Mouse (Mus musculus) embryonic facial prominence, embryonic 13.5 days (tissue): ENCODE results near the gene Rnf169. TPM values are rescaled to one million over a fixed set of nuclear protein-coding genes. Genes with fewer than 3 reads are reported as not detected.
A peak's percentile ranks its signal among the peaks of the same experiment; 100 is the strongest.

ENCODE experiments used
- ATAC-seq: fragments of 200-750 bp; cut with Nextera tagmentation; 2 replicates; pipeline ENCODE4 v1.8.0; 2017; ENCODE audit warnings: low read depth; ENCODE audit not compliant: insufficient number of reproducible peaks, insufficient read depth, low FRiP score, low TSS enrichment
- H3K27ac ChIP-seq: fragments of 300-500 bp; sonication (generic); 2 replicates; pipeline ENCODE4 v1.5.1; 2015; ENCODE audit warnings: moderate library complexity, mild to moderate bottlenecking, inconsistent platforms
- H3K27me3 ChIP-seq: fragments of 300-500 bp; sonication (generic); 2 replicates; pipeline ENCODE4 v1.6.1; 2015; ENCODE audit warnings: mild to moderate bottlenecking, inconsistent platforms
- H3K36me3 ChIP-seq: fragments of 300-500 bp; sonication (generic); 2 replicates; pipeline ENCODE4 v1.6.1; 2015; ENCODE audit warnings: mild to moderate bottlenecking, inconsistent platforms
- H3K4me1 ChIP-seq: fragments of 300-500 bp; sonication (generic); 2 replicates; pipeline ENCODE4 v1.6.1; 2015; ENCODE audit warnings: inconsistent platforms
- H3K4me2 ChIP-seq: fragments of 300-500 bp; sonication (generic); 2 replicates; pipeline ENCODE4 v1.6.1; 2015; ENCODE audit warnings: moderate library complexity, mild to moderate bottlenecking, inconsistent platforms
- H3K4me3 ChIP-seq: fragments of 300-500 bp; sonication (generic); 2 replicates; pipeline ENCODE4 v1.5.1; 2015; ENCODE audit warnings: mild to moderate bottlenecking, inconsistent platforms
- H3K9ac ChIP-seq: fragments of 300-500 bp; sonication (generic); 2 replicates; pipeline ENCODE4 v1.6.1; 2015; ENCODE audit warnings: mild to moderate bottlenecking, inconsistent platforms
- H3K9me3 ChIP-seq: fragments of 300-500 bp; sonication (generic); 2 replicates; pipeline ENCODE4 v1.6.1; 2016; ENCODE audit warnings: inconsistent platforms
- WGBS: fragments of 180-500 bp; shearing (Covaris S2); methylation state at CpG from one replicate; pipeline ENCODE4 v1.1.7; 2015; ENCODE audit warnings: mixed read lengths; 5-methylcytosine and 5-hydroxymethylcytosine counted together
- polyA plus RNA-seq: library from polyadenylated mRNA; unstranded; fragments of >200 nt; fragmentation: Nextera tagmentation; extraction: Ambion mirVana; gene quantifications from 2 replicates; pipeline ENCODE4 v1.2.1, GENCODE M21; 2015

The Rnf169 gene
- polyA plus RNA-seq, 1 experiment from 2014 or later: 6.6 TPM

- H3K4me2 ChIP-seq: no peak overlapping the region
- 41% methylated on average over 10 of the region's 10 CpGs for WGBS
Measured at GRCm38 (mm10) chr7:99889175-99889880, 90.9 kb downstream of the Rnf169 start.

GRCm38 (mm10) chr7:99887743-99888142, 92.5 kb downstream of the Rnf169 start:
- no peak overlapping the region for H3K9ac ChIP-seq
- H3K4me3 ChIP-seq: no peak overlapping the region
- no peak overlapping the region for H3K4me2 ChIP-seq
- H3K4me1 ChIP-seq: no peaks in the 10 kb centered on the region
- no peak for ATAC-seq
- no peaks in the 10 kb centered on the region for H3K36me3 ChIP-seq
- no peaks in the 10 kb centered on the region for H3K27me3 ChIP-seq
- H3K9me3 ChIP-seq: no peaks in the 10 kb centered on the region
- H3K27ac ChIP-seq: no peak overlapping the region

More at GRCm38 (mm10) chr7:99889175-99889880, 90.9 kb downstream of the Rnf169 start:
- Histone ChIP-seq H3K27me3 (no peaks in the 10 kb centered on the region), H3K9ac (no peak overlapping the region), H3K9me3 (no peaks in the 10 kb centered on the region), H3K27ac (no peak overlapping the region), H3K4me1 (no peaks in the 10 kb centered on the region), H3K4me3 (no peak overlapping the region), H3K36me3 (no peaks in the 10 kb centered on the region)
- no peak for ATAC-seq

DNA sequence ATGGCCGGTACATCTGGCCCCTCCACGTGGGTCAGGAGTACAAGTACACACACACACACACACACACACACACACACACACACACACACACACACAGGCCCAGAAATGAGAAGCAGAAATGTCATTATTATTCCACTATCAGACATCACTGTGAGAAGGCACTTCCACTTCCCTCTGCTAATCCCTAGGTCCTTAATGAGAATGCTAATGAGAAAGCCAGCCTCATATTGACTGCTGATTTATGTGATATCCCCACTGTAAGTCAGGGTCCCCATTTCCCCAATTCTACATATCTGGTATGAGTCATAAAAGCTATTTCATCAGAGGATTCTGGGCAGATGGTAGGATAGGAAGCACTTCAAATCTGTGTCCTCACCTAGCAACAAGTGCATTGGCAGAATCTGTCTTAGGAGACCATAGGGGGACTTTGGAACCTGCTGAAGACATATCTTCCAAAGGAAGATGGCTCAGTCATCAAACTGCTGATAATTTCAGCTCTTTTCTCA, 93.0 kb downstream of the Rnf169 start:
- H3K9me3 ChIP-seq: no peaks in the 10 kb centered on the region
- H3K4me2 ChIP-seq: no peak overlapping the region
- no peak overlapping the region for H3K4me3 ChIP-seq
- no peak overlapping the region for H3K27ac ChIP-seq
- 86% methylated on average over 2 of the region's 2 CpGs for WGBS
- H3K9ac ChIP-seq: no peak overlapping the region
- no peaks in the 10 kb centered on the region for H3K36me3 ChIP-seq
- H3K27me3 ChIP-seq: no peaks in the 10 kb centered on the region
- no peak for ATAC-seq
- H3K4me1 ChIP-seq: no peaks in the 10 kb centered on the region

DNA sequence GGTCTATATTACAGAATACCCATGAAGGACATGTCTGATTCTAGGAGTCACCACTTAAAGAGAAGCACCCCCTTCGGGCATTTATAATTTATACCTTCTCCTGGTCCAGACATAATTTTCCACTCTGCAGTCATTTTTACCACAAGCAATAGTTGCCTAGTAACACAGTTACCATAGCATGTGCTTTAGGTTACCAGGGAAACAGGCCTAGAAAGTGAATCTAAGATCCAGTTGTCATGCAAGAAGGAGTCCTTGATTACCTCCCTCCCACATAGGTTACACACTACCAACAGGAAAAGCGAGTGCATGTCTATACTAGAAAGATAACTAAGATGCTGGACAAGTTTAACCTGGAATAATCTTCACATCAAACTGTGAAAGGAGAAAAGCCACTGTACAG, 102.0 kb downstream of the Rnf169 start:
- Histone ChIP-seq H3K27ac (no peak overlapping the region), H3K4me1 (peaks cover 6% of the 10 kb centered on the region; the same call in 1 of the 2 replicates), H3K27me3 (no peaks in the 10 kb centered on the region), H3K9ac (no peak overlapping the region), H3K36me3 (no peaks in the 10 kb centered on the region), H3K9me3 (no peaks in the 10 kb centered on the region), H3K4me2 (no peak overlapping the region), H3K4me3 (no peak overlapping the region)
- ATAC-seq: no peak
- WGBS: 64% methylated on average over 2 of the region's 2 CpGs

GRCm38 (mm10) chr7:99876345-99876744, 103.9 kb downstream of the Rnf169 start:
- Histone ChIP-seq H3K9me3 (no peaks in the 10 kb centered on the region), H3K36me3 (no peaks in the 10 kb centered on the region), H3K9ac (no peak overlapping the region), H3K4me3 (no peak overlapping the region), H3K4me1 (peaks cover 6% of the 10 kb centered on the region; the same call in 1 of the 2 replicates), H3K4me2 (no peak overlapping the region), H3K27me3 (no peaks in the 10 kb centered on the region), H3K27ac (no peak overlapping the region)
- WGBS: 2% methylated on average over 3 of the region's 3 CpGs
- 0 out of 2 replicates have a peak, but pooled peaks have one; percentile 32 for ATAC-seq

DNA sequence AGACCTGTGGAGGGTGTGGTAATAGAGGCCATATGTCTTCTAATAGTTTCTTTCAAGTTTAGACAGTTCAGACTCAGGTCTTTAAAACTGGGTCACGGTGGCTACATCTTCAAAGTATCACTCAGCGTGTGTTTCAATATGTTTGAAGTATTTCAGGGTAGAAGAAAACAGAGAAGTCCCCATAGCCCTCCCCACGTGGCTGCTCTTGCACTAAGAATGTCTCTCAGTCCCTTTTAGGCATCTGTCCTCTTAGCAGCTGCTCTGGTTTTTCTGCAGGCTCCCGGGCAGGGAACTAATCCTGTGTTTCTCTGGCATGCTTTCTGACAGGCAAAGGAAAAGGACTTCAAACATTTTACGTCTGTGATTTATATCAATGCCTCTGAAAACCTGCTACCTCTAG, 104.4 kb downstream of the Rnf169 start:
- Histone ChIP-seq H3K27ac (no peak overlapping the region), H3K4me2 (no peak overlapping the region), H3K9me3 (no peaks in the 10 kb centered on the region), H3K27me3 (no peaks in the 10 kb centered on the region), H3K4me3 (no peak overlapping the region), H3K36me3 (no peaks in the 10 kb centered on the region), H3K4me1 (peaks cover 6% of the 10 kb centered on the region; the same call in 1 of the 2 replicates), H3K9ac (no peak overlapping the region)
- 24% methylated on average over 5 of the region's 5 CpGs for WGBS
- no peak for ATAC-seq

GRCm38 (mm10) chr7:99873965-99874364, 106.3 kb downstream of the Rnf169 start:
- no peaks in the 10 kb centered on the region for H3K9me3 ChIP-seq
- WGBS: 72% methylated on average over 6 of the region's 6 CpGs
- ATAC-seq: no peak
- no peak overlapping the region for H3K27ac ChIP-seq
- no peaks in the 10 kb centered on the region for H3K27me3 ChIP-seq
- H3K4me3 ChIP-seq: no peak overlapping the region
- H3K9ac ChIP-seq: no peak overlapping the region
- H3K4me2 ChIP-seq: no peak overlapping the region
- H3K36me3 ChIP-seq: no peaks in the 10 kb centered on the region
- H3K4me1 ChIP-seq: peaks cover 6% of the 10 kb centered on the region; the same call in 1 of the 2 replicates

Other genes with a start within 250 kb of the Rnf169 start
- not detected in 2 replicates for gene Olfr521, start 216.9 kb downstream of the Rnf169 start, polyA plus RNA-seq
- 2.2 and 2.6 TPM in 2 replicates for gene Neu3, start 152.0 kb downstream of the Rnf169 start, polyA plus RNA-seq
- 0.50 and 0.59 TPM in 2 replicates for gene Xrra1, start 121.3 kb downstream of the Rnf169 start, polyA plus RNA-seq
- gene Spcs2, start 117.0 kb downstream of the Rnf169 start, polyA plus RNA-seq: 360 and 364 TPM in 2 replicates
- 1.1 and 2.2 TPM in 2 replicates for gene Chrdl2, start 25.7 kb upstream of the Rnf169 start, polyA plus RNA-seq
- gene Pold3, start 141.1 kb upstream of the Rnf169 start, polyA plus RNA-seq: 74.2 and 75.1 TPM in 2 replicates
- gene Lipt2, start 178.8 kb upstream of the Rnf169 start, polyA plus RNA-seq: 24.0 and 26.8 TPM in 2 replicates
- 16.2 and 19.7 TPM in 2 replicates for gene Kcne3, start 196.1 kb upstream of the Rnf169 start, polyA plus RNA-seq
- gene Pgm2l1, start 246.9 kb upstream of the Rnf169 start, polyA plus RNA-seq: 6.8 and 8.2 TPM in 2 replicates